Comparison of ENCODE assay signal across 17 mouse cellular contexts in genomic region chr9:120016956-120017355, GRCm38 (mm10). TPM values are rescaled to one million over a fixed set of nuclear protein-coding genes. Genes with fewer than 3 reads are reported as not detected.
DNase-seq lines count a peak whose midpoint lies in the region; ATAC-seq lines count a peak whose summit lies in the region.
"Had no signal": no experiment of that assay in that cellular context is flagged by ENCODE, and none has a peak within 500 bp of the region (broad histone marks: within the 10 kb centered on the region; RNA-seq: fewer than 3 reads in every experiment).

No protein-coding gene starts in this region.

- H3K4me2 ChIP-seq in intestine, embryonic 14.5 days (ENCODE audit: low read length): no peak overlapping the region
- H3K4me2 ChIP-seq in intestine, embryonic 15.5 days (replicated peaks): no peak overlapping the region
- H3K4me2 ChIP-seq in liver, embryonic 16.5 days (ENCODE audit: low read depth, low read length): no peak overlapping the region
- H3K4me2 ChIP-seq in liver, embryonic 11.5 days: no peak overlapping the region
- H3K4me2 ChIP-seq: liver, embryonic 13.5 days had no signal

- WGBS in intestine, embryonic 14.5 days: 51% methylated on average over 10 of the region's 10 CpGs
- WGBS in intestine, embryonic 15.5 days: 60% methylated on average over 10 of the region's 10 CpGs
- 61% methylated on average over 10 of the region's 10 CpGs for WGBS in liver, embryonic 16.5 days (ENCODE audit: insufficient replicate concordance)
- 71% methylated on average over 10 of the region's 10 CpGs for WGBS in liver, embryonic 11.5 days
- WGBS in embryonic facial prominence, embryonic 10.5 days: 76% methylated on average over 10 of the region's 10 CpGs

- no peaks in the 10 kb centered on the region for H3K36me3 ChIP-seq in intestine, embryonic 14.5 days (ENCODE audit: control insufficient read depth, insufficient read depth, low read length)
- H3K36me3 ChIP-seq in intestine, embryonic 15.5 days: no peaks in the 10 kb centered on the region
- H3K36me3 ChIP-seq in liver, embryonic 16.5 days (ENCODE audit: control insufficient read depth, insufficient read depth): no peaks in the 10 kb centered on the region
- H3K36me3 ChIP-seq in liver, embryonic 11.5 days (ENCODE audit: control insufficient read depth, insufficient read depth, low read length): no peaks in the 10 kb centered on the region
- H3K36me3 ChIP-seq in embryonic facial prominence, embryonic 10.5 days (replicated peaks): no peaks in the 10 kb centered on the region
- H3K36me3 ChIP-seq: liver, embryonic 13.5 days had no signal

- H3K27me3 ChIP-seq in intestine, embryonic 14.5 days (replicated peaks; ENCODE audit: control insufficient read depth, insufficient read depth, low read length): no peaks in the 10 kb centered on the region
- no peaks in the 10 kb centered on the region for H3K27me3 ChIP-seq in intestine, embryonic 15.5 days (replicated peaks)
- no peaks in the 10 kb centered on the region; the same call in 1 of the 2 replicates for H3K27me3 ChIP-seq in liver, embryonic 16.5 days (ENCODE audit: control insufficient read depth, insufficient read depth, low read depth, low read length)
- peaks cover 3% of the 10 kb centered on the region; the same call in 1 of the 2 replicates for H3K27me3 ChIP-seq in liver, embryonic 11.5 days (replicated peaks; ENCODE audit: control insufficient read depth, insufficient read depth, low read length)
- peaks cover 12% of the 10 kb centered on the region for H3K27me3 ChIP-seq in embryonic facial prominence, embryonic 10.5 days (replicated peaks; ENCODE audit: low read depth, poor library complexity, severe bottlenecking)

- peaks cover 15% of the 10 kb centered on the region for H3K4me1 ChIP-seq in intestine, embryonic 14.5 days (replicated peaks; ENCODE audit: control insufficient read depth, insufficient read depth, low read length)
- H3K4me1 ChIP-seq in intestine, embryonic 15.5 days (replicated peaks): peaks cover 12% of the 10 kb centered on the region; the same call in 1 of the 2 replicates
- no peaks in the 10 kb centered on the region; the same call in 1 of the 2 replicates for H3K4me1 ChIP-seq in liver, embryonic 16.5 days (ENCODE audit: control insufficient read depth, low read depth, low read length)
- no peaks in the 10 kb centered on the region; the same call in 1 of the 2 replicates for H3K4me1 ChIP-seq in liver, embryonic 11.5 days (replicated peaks; ENCODE audit: control insufficient read depth, insufficient read depth, low read length)
- H3K4me1 ChIP-seq in embryonic facial prominence, embryonic 10.5 days: peaks cover 38% of the 10 kb centered on the region
- H3K4me1 ChIP-seq: liver, embryonic 13.5 days had no signal

- no peak overlapping the region for H3K27ac ChIP-seq in intestine, embryonic 14.5 days (ENCODE audit: low read depth)
- no peak overlapping the region for H3K27ac ChIP-seq in intestine, embryonic 15.5 days
- H3K27ac ChIP-seq in liver, embryonic 16.5 days (ENCODE audit: low read length): no peak overlapping the region
- H3K27ac ChIP-seq in liver, embryonic 11.5 days (ENCODE audit: low read depth, low read length): no peak overlapping the region
- H3K27ac ChIP-seq in embryonic facial prominence, embryonic 10.5 days (replicated peaks): peak overlapping the region; percentile 30; the same call in 1 of the 2 replicates
- H3K27ac ChIP-seq: liver, embryonic 13.5 days had no signal

- ATAC-seq in intestine, embryonic 14.5 days (replicated peaks; ENCODE audit: low FRiP score, low TSS enrichment, low read depth): no peak
- no peak for ATAC-seq in intestine, embryonic 15.5 days
- peak; percentile 11 for ATAC-seq in liver, embryonic 16.5 days (ENCODE audit: low read depth)
- ATAC-seq in liver, embryonic 11.5 days (replicated peaks; ENCODE audit: low FRiP score): no peak
- ATAC-seq: activated CD4-positive, CD25-positive, alpha-beta regulatory T cell, adult 4 months; inflammation-experienced regulatory T-cells, adult 6 months had no signal

- no peak overlapping the region for H3K4me3 ChIP-seq in intestine, embryonic 14.5 days (ENCODE audit: low read depth, low read length)
- H3K4me3 ChIP-seq in intestine, embryonic 15.5 days (replicated peaks): no peak overlapping the region
- no peak overlapping the region for H3K4me3 ChIP-seq in liver, embryonic 16.5 days (ENCODE audit: low read depth, low read length)
- no peak overlapping the region for H3K4me3 ChIP-seq in liver, embryonic 11.5 days (ENCODE audit: low read depth, low read length)
- no peak overlapping the region for H3K4me3 ChIP-seq in embryonic facial prominence, embryonic 10.5 days
- H3K4me3 ChIP-seq: liver, embryonic 13.5 days had no signal

- no peaks in the 10 kb centered on the region for H3K9me3 ChIP-seq in intestine, embryonic 14.5 days (ENCODE audit: control insufficient read depth, low read length)
- H3K9me3 ChIP-seq in intestine, embryonic 15.5 days: no peaks in the 10 kb centered on the region
- no peaks in the 10 kb centered on the region for H3K9me3 ChIP-seq in liver, embryonic 16.5 days (replicated peaks; ENCODE audit: control insufficient read depth, low read length)
- H3K9me3 ChIP-seq in liver, embryonic 11.5 days (ENCODE audit: control insufficient read depth, low read length): no peaks in the 10 kb centered on the region
- H3K9me3 ChIP-seq in embryonic facial prominence, embryonic 10.5 days: no peaks in the 10 kb centered on the region
- H3K9me3 ChIP-seq: liver, embryonic 13.5 days had no signal

- peak overlapping the region; percentile 0; the same call in 1 of the 2 replicates for H3K9ac ChIP-seq in intestine, embryonic 14.5 days (ENCODE audit: low read length)
- no peak overlapping the region for H3K9ac ChIP-seq in intestine, embryonic 15.5 days
- H3K9ac ChIP-seq in liver, embryonic 16.5 days (ENCODE audit: low read depth, low read length): no peak overlapping the region
- no peak overlapping the region for H3K9ac ChIP-seq in liver, embryonic 11.5 days (ENCODE audit: low read depth, low read length)
- H3K9ac ChIP-seq: liver, embryonic 13.5 days had no signal

- peak; percentile 48 to 56 for DNase-seq in adrenal gland, postnatal 36 days
- DNase-seq in adrenal gland, adult 8-10 months: no peak
- no peak for DNase-seq in intestine, embryonic 14.5 days (ENCODE audit: low spot score)
- no peak for DNase-seq in liver, embryonic 11.5 days (ENCODE audit: low spot score)
- DNase-seq in embryonic facial prominence, embryonic 10.5 days (ENCODE audit: low spot score): no peak
- no peak for DNase-seq in right cerebral cortex, adult 2 months (ENCODE audit: low spot score in 2 of 2)
- DNase-seq: gastrocnemius, postnatal 10 days; heart, postnatal 36 days; layer of hippocampus, adult 9-11 months; liver, embryonic 13.5 days; midbrain, embryonic 14.5 days; right cerebral cortex, postnatal 25 days; thymus, postnatal 4 days had no signal

RNA-seq across cellular contexts. Expression of gene Xirp1, which starts 6.4 kb away (rescaled TPM):
- under 1 TPM; 0.33 to 0.53 TPM for total RNA-seq in adrenal gland, postnatal 36 days (2021)
- under 1 TPM; 0.06 to 0.16 (median 0.10) TPM for total RNA-seq in adrenal gland, adult 8-10 months (2022)
- 0.03 TPM in 1 of 2 replicates, not detected in the other for polyA plus RNA-seq in intestine, embryonic 14.5 days (2014; fragmentation: Nextera tagmentation; extraction: Ambion mirVana)
- 0.06 TPM in 1 of 2 replicates, not detected in the other for polyA plus RNA-seq in intestine, embryonic 15.5 days (2015; fragmentation: Nextera tagmentation; extraction: Ambion mirVana)
- polyA plus RNA-seq in liver, embryonic 16.5 days (2015; fragmentation: Nextera tagmentation; extraction: Ambion mirVana): 0.15 and 0.26 TPM in 2 replicates
- 0.25 and 1.1 TPM in 2 replicates for polyA plus RNA-seq in liver, embryonic 11.5 days (2014; fragmentation: Nextera tagmentation; extraction: Ambion mirVana)
- 0.04 and 0.38 TPM in 2 replicates for polyA plus RNA-seq in embryonic facial prominence, embryonic 10.5 days (2016; fragmentation: Nextera tagmentation; extraction: Ambion mirVana)
- polyA plus RNA-seq: activated CD4-positive, CD25-positive, alpha-beta regulatory T cell, adult 4 months; inflammation-experienced regulatory T-cells, adult 6 months; midbrain, embryonic 14.5 days had no signal

RNA-seq across cellular contexts. Expression of gene Csrnp1, which starts 32.5 kb away (rescaled TPM):
- total RNA-seq in adrenal gland, postnatal 36 days (2021): 10 to 100 TPM; 35.2 to 46.6 TPM
- 10 to 100 TPM in 3 of 4 experiments, 1 to 10 TPM in 1; 7.7 to 69.5 (median 16.0) TPM for total RNA-seq in adrenal gland, adult 8-10 months (2022)
- 1.4 and 1.8 TPM in 2 replicates for polyA plus RNA-seq in intestine, embryonic 14.5 days (2014; fragmentation: Nextera tagmentation; extraction: Ambion mirVana)
- 5.3 and 5.9 TPM in 2 replicates for polyA plus RNA-seq in intestine, embryonic 15.5 days (2015; fragmentation: Nextera tagmentation; extraction: Ambion mirVana)
- polyA plus RNA-seq in liver, embryonic 16.5 days (2015; fragmentation: Nextera tagmentation; extraction: Ambion mirVana): 2.5 and 3.3 TPM in 2 replicates
- polyA plus RNA-seq in liver, embryonic 11.5 days (2014; fragmentation: Nextera tagmentation; extraction: Ambion mirVana): 1.1 and 2.2 TPM in 2 replicates
- polyA plus RNA-seq in embryonic facial prominence, embryonic 10.5 days (2016; fragmentation: Nextera tagmentation; extraction: Ambion mirVana): 3.1 and 4.8 TPM in 2 replicates

RNA-seq across cellular contexts. Expression of gene Cx3cr1, which starts 52.7 kb away (rescaled TPM):
- 1 to 10 TPM; 3.4 to 6.8 TPM for total RNA-seq in adrenal gland, postnatal 36 days (2021)
- 10 to 100 TPM in 2 of 4 experiments, 1 to 10 TPM in 2; 5.7 to 18.2 (median 12.4) TPM for total RNA-seq in adrenal gland, adult 8-10 months (2022)
- 7.6 and 10.2 TPM in 2 replicates for polyA plus RNA-seq in intestine, embryonic 14.5 days (2014; fragmentation: Nextera tagmentation; extraction: Ambion mirVana)
- polyA plus RNA-seq in intestine, embryonic 15.5 days (2015; fragmentation: Nextera tagmentation; extraction: Ambion mirVana): 9.6 and 10.9 TPM in 2 replicates
- 3.1 and 3.2 TPM in 2 replicates for polyA plus RNA-seq in liver, embryonic 16.5 days (2015; fragmentation: Nextera tagmentation; extraction: Ambion mirVana)
- polyA plus RNA-seq in liver, embryonic 11.5 days (2014; fragmentation: Nextera tagmentation; extraction: Ambion mirVana): 5.7 and 7.0 TPM in 2 replicates
- 5.3 and 6.1 TPM in 2 replicates for polyA plus RNA-seq in embryonic facial prominence, embryonic 10.5 days (2016; fragmentation: Nextera tagmentation; extraction: Ambion mirVana)

Comparison
In these comparisons a context has a peak if more than half of its experiments do, and no peak if none do; other contexts are left out.
1. DNase-seq: peak in adrenal gland, postnatal 36 days (2 of 2); none in adrenal gland, adult 8-10 months (single experiment), intestine, embryonic 14.5 days (single experiment), liver, embryonic 11.5 days (single experiment), embryonic facial prominence, embryonic 10.5 days (single experiment) and right cerebral cortex, adult 2 months (0 of 2).